Mouse (Mus musculus) kidney, adult 11 months (tissue): Measurements from ENCODE around the gene Ceacam10.
"Not testable (repeated sequence)": the region's sequence is repeated elsewhere in the genome, so short reads cannot be mapped to it uniquely, and the experiment has no call there.

Experiments used
- DNase-seq: peaks from one replicate; pipeline ENCODE4 v3.0.0; 2022

Ceacam10 gene

DNA sequence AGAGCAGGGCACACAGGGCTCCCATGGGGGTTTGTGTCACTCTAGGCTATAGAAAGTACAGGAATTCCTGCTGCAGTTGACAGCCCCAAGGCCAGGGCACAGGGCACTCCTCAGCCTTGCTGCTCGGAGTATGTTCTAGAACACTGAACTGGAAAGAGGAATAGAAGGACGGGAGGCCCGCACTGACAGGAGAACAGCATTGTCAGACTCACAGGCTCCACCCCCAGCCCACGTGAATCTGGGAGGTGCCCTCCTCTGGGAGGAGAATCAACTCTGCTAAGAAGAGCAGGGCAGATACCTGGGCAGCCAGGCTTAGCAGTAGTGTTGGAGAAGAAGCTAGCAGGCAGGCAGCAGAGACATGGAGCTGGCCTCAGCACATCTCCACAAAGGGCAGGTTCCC lies at the start of gene Ceacam10:
Ceacam10 (plus strand) TSS at position 289 of the 400 bp plus-strand sequence.
- not testable (repeated sequence) for DNase-seq

DNA sequence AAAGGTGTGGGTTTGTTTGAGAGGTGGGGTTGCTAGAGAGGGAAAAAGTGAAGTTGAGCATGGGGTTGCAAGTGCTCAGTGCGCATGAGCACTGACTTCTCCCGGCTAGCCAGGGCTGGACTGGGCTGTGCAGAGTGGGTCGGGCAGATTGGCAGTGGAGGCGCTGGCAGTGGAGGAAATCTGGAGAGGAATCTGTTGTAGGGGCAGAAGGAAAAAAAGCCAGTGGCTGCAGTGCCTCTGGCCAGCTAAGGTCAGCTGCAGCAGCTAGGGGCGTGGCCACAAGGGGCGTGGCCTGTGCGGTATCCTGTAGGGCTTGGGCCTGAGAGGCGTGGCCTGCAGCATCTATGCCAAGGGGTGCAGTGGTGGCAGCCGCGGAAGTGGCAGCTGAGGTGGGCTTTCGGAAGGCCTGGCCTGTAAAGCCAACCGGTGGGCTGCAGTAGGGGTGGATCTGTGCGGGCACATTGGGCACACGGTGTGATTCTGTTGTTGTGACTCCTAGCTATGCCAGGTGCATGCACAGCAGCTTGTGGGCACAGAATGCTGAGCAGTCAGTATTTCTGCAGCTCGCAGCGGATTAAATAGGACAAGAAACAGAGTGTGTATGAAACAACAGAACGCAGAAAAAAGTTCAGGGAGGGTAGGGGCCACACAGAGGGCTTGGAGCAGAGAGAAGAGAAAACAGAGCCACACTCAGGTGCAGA lies 40.9 kb upstream of the Ceacam10 start:
- DNase-seq, result peak; percentile 5

DNA sequence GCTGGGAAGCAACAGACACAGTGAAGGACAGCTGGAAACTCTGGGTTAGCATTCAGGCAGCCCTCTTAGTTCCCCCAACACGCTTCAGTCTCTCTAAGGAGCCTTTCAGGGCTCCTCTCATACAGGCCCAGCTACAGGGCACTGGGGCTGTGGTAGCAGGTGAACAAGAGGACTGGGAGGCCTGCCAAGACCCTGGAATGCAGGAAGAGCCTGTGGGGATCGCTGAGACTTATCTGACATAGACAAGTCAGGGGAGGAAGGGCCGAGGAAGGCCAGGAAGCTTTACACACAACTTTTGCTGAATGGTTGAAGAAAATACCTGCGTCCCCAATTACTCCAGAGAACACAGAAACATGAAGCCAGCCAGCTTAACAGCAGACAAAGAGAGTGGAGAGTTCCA lies 26.3 kb upstream of the Ceacam10 start:
- no peak for DNase-seq

DNA sequence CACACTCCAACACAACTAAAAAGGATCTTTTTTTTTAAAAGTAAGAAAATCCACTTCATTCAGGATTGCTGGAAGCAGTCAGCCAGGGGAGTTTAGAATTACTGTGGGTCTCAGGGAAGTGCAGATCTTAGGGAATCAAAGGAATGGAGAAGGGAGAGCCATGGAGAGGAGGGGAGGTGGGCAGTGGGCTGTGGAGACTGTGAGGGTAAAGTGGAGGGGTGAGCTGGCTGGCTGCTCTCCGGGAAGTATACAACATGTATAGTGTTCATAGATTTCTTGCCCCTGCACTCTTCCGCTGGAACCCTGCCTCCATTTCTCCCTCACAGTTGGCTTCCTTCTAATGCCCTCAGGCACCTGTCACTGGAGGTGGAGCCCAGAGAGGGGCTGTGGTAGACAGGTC lies 25.4 kb upstream of the Ceacam10 start:
- no peak for DNase-seq

DNA sequence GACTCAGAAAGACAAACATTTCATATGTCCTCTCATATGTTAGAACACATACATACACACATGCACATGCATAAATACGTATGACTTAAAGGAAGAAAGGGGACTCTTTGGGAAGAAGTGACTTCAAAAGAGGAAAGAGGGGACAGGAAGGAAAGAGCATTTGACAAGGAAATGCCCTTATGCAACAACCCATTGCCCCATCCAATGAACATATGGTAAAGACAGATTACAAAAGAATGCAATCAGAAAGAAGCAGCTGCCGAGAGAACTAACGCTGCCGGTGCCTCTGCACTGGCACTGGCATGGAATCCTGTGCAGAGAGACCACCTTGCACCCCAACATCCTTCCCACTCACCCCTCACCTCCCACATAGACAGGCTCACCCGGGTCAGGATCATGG lies 23.5 kb upstream of the Ceacam10 start:
- no peak for DNase-seq

DNA sequence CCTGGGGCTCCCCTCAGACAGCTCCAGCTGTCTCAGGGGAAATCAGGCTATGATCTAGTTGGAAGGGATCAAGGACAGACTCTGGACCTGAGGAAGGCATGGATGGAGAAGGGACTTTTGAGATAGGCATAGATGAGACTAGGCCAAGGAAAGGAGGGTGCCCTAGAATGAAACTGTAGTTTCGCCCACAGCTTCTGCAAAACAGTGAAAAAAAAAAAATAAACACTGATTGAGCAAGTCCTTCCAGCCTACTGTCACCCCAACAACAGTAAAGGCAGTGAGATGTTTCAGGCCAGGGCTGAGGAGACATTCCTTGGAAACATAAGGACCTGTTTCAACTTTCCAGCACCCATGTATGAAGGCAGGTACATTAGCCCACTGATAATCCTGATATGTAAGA lies 18.5 kb upstream of the Ceacam10 start:
- no peak for DNase-seq

DNA sequence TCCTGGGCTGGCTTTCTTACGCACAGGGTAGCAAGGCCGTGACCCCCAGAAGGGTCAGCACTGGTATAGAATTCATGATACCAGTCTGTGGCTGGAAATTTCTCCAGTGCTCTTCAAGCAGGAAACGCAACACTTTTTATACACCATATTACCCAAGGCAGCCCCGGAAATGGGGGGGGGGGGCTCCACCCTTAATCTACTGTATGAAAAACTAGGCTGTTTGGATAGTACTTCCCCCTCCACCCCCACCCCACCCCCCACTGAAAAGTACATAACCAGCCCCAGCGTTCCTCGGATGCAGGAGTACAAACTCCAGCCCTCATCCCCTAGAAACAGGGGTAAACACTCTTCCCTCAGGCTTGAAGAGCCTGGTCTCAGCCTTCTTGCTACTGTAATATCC lies 16.8 kb upstream of the Ceacam10 start, which contains the start of gene Cd177:
Cd177 (minus strand) TSS at position 101 of the 400 bp plus-strand sequence.
- DNase-seq, result no peak

DNA sequence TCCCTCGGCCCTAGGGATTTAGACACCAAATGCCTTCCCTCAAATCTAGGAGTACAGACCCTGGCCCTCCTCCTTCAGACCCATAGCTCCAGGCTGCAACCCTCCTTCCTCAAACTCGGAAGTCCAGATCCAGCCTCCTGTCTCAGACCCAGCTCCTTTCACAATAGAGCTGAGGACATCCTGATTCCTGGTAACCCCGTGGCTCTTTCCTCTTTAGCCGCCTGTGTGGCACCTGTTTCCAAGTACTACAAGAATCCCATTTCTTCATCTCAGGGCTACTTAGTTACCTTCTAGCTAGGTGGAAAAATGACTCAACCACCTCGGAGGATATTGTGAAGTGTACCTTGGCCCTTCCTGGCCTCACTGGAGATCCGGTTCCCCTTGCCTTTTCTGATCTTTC lies 15.8 kb upstream of the Ceacam10 start:
- no peak for DNase-seq

DNA sequence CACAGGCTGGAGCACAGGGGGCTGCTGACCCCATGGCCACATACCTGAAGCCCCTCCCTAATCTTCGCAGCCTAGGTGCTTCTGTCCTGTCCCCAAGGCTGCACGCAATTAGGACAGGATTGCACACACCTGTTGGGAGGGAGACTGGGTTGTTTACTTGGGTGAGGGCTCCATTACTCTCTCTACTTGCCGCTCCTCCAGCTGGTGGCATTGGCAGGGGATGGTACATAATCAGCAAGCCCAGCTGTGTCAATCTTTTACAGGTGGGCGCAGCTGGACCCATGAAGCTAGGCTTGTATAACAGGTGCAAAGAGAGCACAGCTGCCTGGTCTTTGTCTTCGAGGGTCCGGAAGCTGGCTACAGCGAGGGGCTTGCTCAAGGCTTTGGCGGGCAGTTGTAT lies 14.4 kb upstream of the Ceacam10 start:
- no peak for DNase-seq

DNA sequence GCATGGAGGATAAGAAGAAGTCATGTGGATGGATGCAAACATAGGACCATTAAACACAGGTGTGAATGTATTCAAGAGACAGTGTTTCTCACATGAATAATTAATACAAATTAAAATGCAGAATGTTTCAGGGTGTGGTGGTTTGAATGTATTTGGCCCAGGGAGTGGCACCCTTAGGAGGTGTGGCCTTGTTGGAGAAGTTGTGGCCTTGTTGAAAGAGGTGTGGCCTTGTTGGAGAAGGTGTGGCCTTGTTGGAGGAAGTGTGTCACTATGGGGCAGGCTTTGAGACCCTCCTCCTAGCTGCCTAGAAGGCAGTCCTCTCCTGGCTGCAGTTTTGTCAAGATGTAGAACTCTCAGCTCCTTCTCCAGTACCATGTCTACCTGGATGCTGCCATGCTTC lies 5.6 kb upstream of the Ceacam10 start:
- DNase-seq, result no peak

DNA sequence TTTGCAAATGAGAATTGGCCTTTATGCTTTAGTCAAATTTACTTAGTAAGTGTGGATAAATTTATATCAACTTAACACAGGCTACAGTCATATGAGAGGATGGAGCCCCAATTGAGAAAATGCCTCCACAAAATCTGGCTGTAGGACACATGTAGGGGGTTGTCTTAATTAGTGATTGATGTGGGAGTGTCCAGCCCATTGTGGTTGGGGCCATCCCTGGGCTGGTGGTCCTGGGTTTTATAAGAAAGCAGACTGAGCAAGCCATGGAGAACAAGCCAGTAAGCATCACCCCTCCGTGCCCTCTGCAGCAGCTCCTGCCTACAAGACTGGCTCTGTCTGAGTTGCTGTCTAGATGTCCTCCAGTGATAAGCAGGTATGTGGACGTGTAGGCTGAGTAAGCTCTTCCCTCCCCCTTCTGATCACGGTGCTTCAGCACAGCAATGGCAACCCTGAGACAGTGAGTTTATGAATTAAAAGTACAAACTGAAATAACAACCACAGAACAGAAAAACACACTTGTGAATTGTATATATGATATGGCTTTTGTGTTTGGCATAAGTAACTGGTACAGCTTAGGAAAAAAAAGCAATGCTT lies 3.0 kb upstream of the Ceacam10 start:
- DNase-seq, result no peak

DNA sequence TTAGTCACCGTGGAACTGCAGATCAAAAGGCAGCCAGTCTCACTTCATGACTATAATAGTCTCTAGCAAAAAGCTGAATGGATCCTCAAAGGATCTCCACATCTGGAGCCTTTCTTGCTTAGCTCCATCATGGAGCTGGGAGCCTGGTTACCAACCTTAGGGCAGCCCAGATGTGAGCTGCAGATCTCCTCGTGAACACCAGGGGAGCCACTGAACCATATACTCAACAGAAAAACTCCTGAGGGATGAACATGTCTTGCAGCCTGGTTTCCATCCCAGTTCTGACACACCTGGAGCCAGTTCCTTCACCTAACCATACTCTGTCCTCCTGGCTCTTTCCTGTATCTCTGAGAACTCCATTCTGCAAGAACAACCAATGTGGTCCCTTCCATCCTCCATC lies 861 bp upstream of the Ceacam10 start:
- DNase-seq, result no peak

DNA sequence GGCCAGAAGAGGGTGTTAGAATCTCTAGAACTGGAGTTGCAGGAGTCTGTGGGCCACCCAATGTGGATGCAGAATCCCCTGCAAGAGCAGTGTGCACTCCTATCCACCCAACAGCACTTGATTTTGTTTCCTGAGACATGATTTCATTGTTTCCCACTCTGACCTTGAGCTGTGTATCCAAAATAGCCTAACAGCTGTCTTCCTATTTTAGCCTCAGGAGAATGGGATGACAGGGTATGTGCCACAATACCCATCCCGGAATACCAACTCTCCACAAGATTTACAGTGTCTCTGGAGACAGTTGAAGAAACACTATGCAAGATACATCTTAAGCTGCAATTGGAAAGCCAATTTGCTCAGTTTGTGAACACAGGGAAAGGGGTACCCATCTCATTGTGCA lies 20.9 kb downstream of the Ceacam10 start:
- no peak for DNase-seq

DNA sequence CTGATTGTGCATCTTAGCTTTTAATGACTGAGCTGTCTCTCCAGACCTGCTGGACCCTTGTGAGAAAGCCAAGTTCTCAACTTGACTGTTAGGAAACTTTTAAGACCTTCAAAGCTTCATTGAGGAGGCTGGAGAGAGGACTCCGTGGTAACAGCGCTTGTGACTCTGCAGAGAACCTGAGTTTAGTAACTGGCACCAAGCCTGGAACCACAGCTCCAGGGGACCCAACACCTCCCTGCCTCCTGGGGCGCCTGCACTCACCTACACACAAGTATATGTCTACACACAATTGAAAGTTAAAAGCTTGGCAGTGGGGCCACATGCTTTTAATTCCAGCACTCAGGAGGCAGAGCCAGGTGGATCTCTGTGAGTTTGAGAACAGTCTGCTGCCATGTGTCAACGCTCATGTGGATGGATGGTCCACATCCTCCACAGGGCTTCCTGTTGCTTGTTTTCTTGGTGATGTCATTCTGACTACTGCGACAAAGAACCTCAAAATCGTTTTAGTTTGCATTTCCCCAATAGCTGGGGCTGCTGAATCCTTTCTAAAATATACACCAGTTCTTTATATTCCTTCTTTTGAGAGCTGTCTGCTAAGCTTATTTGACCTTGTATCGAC lies 25.3 kb downstream of the Ceacam10 start:
- no peak for DNase-seq

DNA sequence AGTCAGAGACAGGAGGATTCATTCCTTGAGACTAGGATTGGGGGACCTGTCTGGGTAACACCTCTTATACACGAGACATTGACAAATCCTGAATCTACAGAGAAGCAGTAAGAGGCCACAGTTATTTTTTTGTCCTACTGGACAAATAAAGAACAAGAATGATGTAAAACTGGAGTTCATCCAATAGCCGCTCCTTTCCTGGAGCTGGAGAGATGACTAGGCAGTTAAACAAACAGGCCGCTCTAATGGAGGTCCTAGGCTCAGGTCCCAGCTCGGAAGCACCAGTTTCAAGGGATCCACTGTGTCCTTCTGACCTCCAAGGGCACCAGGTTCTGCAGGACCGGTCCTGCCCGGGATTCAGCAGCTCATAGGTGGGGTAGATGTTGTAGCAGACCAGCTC lies 27.8 kb downstream of the Ceacam10 start:
- no peak for DNase-seq

DNA sequence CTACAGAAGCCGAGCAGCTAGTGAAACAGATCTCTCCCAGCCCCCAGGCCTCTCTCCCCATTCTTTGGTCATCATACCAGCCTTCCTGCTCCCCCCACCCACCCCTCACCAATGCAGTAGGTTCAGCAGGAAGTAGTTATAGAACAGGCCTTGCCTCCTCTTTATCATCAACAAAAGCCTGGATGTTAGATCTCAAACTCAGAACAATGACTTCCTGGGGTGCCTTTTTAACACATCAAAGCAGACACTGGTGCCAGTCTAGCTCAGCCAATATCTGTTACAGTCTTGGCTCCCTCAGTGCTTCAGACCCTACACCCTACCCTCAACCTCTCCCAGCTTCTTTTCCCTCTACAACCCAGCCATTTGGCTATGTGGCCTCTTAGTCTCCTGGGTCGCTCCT lies 32.0 kb downstream of the Ceacam10 start:
- no peak for DNase-seq

DNA sequence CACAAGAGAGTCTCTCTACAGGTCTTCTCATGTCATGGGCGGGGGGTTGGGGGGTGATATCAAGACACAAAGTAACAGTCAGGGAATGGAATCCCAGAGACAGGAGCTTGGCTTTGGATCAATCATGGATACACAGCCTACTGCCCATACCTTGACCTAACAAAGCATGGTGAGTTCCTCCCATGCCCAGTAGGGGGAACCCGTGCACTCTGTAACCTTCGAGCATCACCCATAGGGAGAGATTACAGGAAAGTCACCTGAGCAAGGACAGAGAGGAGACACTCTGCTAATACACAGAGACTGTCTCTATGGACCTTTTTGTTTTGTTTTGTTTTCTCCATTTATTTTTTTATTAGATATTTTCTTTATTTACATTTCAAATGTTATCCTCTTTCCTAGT lies 40.5 kb downstream of the Ceacam10 start:
- DNase-seq, result peak; percentile 67

DNA sequence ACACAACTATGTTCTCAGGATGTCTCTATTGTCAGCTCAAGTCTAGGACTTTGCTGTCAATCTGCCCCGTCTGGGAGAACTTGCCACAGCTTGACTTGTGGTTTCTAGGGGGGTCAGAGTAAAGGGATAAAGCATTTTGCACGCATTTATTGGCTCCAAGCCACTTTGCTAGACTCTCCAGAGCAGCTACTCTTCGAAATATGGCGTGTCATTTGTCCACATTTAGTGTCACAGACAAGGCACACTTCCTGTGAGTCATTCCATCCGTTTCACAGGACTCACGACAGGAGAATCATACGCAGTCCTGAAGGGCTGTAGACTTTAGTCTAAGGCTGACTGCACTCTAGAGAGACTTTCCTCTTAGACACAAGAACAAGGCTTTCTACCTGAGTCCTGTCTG lies 47.4 kb downstream of the Ceacam10 start:
- DNase-seq, result no peak

DNA sequence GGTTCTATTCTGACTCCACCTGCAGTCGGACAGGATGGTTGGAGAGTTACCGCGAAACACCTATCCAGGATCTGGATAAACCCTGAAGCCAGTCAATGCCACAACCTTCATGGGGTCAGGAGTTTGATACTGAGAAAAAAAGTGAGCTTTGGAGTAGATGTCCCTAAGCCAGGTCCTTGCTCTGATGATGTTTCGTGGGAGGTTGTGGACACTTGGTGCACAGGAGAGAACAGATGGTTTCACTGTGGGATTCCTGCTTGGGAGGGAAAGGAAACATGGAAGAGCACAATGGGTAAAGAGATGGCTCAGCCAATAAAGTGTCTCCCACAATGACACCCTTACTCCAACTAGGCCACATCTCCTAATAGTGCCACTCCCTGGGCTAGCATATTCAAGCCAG lies 50.2 kb downstream of the Ceacam10 start:
- DNase-seq, result no peak
